Mouse (Mus musculus) ES-E14 (cell line): Measurements from ENCODE around the gene Arl6ip5.

Source experiments
- CHD2 ChIP-seq: IDR thresholded peaks from 2 replicates; pipeline ENCODE4 v1.6.1; 2014; ENCODE audit warnings: mild to moderate bottlenecking, low read depth, low read length, inconsistent platforms
- MAFK ChIP-seq: IDR thresholded peaks from 2 replicates; pipeline ENCODE4 v1.6.1; 2014; ENCODE audit warnings: mild to moderate bottlenecking, low read depth, low read length, inconsistent platforms; ENCODE audit not compliant: insufficient read depth
- ZC3H11A ChIP-seq: IDR thresholded peaks from 2 replicates; pipeline ENCODE4 v1.6.1; 2012; ENCODE audit warnings: low read depth, mild to moderate bottlenecking, inconsistent platforms, low read length, borderline replicate concordance
- ZNF384 ChIP-seq: IDR thresholded peaks from 2 replicates; pipeline ENCODE4 v1.6.1; 2012; ENCODE audit warnings: low read depth, low read length, inconsistent platforms

DNA sequence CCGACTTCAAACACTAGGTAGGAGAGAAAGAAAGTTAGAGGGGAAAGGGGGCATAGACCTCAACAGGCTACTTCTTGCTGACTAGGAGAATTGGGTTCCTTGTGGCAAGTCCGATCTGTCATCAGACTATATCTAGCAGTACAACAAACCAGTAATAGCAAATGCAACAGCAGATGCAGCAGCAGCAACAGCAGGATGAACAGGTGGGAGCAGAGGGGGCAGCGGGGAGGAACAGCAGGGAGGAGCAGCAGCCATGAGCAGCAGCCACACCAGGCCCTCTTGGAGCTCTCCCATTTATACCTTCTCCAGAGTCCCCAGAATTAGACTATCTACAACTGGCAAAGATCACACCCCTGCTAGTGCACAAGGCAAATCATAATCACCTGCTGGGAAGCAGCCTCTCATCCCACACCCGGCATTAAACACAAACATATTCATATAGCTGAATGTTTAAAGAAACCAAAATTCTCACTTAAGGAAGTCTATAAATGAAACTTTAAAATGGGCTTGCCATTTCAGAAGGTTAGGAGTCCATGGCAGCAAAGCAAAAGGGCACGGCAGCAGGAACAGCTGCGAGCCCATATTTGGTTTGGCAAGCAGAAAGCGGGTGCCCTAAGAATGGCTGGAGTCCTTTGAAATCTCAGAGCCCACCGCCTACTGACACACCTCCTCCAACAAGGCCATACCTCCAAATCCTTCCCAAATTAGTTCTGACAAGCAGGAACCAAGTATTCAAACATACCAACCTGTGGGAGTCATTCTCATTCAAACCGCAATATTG is 16.8 kb downstream of the Arl6ip5 start:
- TF ChIP-seq ZC3H11A, result no peak
- TF ChIP-seq MAFK, result no peak
- no peak for TF ChIP-seq CHD2
- TF ChIP-seq ZNF384, result no peak
